Mouse (Mus musculus) layer of hippocampus, adult 9-11 months (tissue): ENCODE data around the gene Stoml1.

ENCODE experiments used
- DNase-seq: peaks from one replicate; pipeline ENCODE4 v3.0.0; 2022

The Stoml1 gene

GRCm38 (mm10) chr9:58272855-58273254 lies 19.9 kb downstream of the Stoml1 start:
- no peak for DNase-seq

- DNase-seq: no peak
Observed at GRCm38 (mm10) chr9:58274101-58274604, 21.2 kb downstream of the Stoml1 start.

GRCm38 (mm10) chr9:58274626-58275025 lies 21.7 kb downstream of the Stoml1 start:
- DNase-seq: no peak

- peak; percentile 42 for DNase-seq
Observed at GRCm38 (mm10) chr9:58275115-58275774, 22.3 kb downstream of the Stoml1 start.

GRCm38 (mm10) chr9:58275797-58276196 lies 22.8 kb downstream of the Stoml1 start:
- DNase-seq: no peak

DNA sequence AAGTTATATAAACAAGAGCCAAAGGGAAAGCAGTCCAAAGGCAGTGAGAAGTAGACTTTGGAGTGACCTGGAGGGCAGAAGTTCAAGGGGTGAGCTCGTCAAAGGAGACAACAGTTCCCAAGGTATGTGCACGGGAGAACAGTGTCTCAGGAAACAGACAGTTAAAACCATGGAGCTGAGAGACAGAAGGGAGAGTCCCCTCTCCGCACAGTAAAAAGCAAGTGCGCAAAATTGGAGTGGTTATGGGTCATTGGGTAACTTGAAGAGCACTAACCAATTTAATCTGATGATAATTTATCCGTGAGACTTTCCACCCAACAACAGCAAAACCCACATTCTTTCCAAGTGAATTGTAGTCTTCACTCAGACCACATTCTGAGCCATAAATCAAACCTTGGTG lies 23.4 kb downstream of the Stoml1 start:
- DNase-seq: no peak

DNA sequence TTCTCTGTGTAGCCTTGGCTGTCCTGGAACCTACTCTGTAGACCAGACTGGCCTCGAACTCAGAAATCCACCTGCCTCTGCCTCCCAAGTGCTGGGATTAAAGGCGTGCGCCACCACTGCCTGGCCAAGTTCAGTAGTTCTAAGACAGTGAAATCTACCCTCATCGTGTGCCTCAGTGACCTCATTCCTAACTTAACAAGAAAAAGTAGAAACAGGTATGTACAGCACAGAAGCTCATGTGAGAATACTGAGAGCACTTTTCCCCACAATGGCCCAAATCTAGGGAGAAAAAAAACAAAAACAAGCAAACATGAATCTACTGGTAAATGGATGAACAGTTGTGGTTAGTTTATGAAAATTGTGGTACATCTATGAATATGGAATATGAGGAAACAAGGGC lies 25.3 kb downstream of the Stoml1 start:
- no peak for DNase-seq

- no peak for DNase-seq
Observed at GRCm38 (mm10) chr9:58278821-58279723, 26.1 kb downstream of the Stoml1 start.

DNA sequence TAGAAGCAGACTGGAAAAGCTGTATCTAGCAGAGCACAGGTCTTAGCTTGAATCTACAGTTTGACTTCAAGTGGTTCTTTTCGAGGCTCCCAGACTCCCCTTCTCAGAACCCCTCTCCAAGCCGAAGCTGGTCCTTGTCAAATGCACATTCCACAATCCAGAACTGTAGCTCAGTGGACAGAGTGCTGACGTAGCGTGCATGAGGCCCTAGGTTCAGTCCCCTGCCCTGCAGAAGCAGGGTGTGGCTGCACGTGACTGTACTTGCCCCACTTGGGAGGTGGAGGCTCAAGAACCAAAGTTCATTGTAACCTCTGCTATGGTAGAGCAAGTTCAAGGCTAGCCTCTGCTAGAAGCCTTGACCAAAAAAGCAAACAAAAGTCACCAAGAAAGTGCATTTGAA lies 26.8 kb downstream of the Stoml1 start:
- DNase-seq: no peak

DNA sequence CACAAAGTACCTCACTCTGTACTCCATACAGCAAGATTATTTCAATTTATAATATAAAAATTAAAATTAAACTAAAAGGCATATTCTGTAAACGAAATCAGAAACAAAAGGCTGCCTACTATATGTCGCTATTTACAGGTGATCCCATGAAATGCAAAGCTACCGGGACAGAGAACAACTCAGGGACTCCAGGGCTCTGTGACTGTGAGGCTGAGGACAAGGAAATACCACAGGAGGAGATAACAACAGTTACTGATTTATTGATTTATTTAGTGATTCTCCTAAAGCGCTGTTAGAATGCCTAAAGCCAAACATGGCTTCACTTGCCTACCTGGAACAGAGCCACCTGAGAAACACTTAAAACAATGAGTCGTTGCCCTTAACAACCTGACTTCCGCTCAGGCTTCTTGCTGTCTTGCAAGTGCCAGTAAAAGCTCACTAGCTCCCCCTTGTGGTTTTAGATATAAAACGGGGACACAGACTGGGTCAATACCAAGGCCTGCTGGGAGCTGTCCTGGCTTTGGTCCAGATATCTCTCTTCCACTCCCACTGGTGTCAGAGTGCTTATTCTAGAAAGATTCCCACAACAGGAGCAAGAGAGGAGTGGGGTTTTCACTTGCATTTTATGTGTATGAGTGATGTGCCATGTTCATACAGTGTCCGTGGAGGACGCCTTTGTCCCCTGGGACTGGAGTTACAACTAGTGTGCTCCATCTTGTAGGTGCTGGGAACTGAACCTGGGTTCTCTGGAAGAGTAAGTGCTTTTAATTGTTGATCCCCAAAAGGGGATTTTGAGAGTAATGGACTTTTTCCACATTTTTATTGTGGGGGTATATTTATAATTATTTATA lies 27.5 kb downstream of the Stoml1 start:
- DNase-seq: peak; percentile 78

GRCm38 (mm10) chr9:58281597-58281996 lies 28.6 kb downstream of the Stoml1 start:
- no peak for DNase-seq

- DNase-seq: no peak
Observed at GRCm38 (mm10) chr9:58283431-58283830, 30.5 kb downstream of the Stoml1 start.

- no peak for DNase-seq
Observed at GRCm38 (mm10) chr9:58289090-58289489, 36.1 kb downstream of the Stoml1 start.

GRCm38 (mm10) chr9:58289901-58290300 lies 36.9 kb downstream of the Stoml1 start:
- no peak for DNase-seq

DNA sequence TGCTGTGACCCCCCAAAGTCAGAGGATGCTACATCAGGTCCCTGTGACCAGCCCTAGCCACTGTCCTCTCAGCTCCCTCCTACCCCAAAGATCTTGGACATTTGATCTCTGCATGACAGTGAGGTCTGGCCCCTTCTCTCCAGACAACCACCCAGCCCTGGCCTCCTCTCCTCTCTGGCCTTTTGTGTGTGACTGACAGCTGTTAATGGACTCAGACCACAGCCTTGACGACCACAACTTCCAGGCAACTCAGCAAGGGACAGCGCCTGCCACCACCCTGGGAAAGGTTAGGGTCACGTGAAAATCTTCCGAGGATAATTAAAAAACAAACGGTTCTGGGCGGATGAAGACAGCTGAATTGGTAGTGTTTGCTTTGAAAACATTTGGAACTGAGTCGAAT lies 41.6 kb downstream of the Stoml1 start:
- no peak for DNase-seq

GRCm38 (mm10) chr9:58295345-58295744 lies 42.4 kb downstream of the Stoml1 start:
- DNase-seq: no peak

DNA sequence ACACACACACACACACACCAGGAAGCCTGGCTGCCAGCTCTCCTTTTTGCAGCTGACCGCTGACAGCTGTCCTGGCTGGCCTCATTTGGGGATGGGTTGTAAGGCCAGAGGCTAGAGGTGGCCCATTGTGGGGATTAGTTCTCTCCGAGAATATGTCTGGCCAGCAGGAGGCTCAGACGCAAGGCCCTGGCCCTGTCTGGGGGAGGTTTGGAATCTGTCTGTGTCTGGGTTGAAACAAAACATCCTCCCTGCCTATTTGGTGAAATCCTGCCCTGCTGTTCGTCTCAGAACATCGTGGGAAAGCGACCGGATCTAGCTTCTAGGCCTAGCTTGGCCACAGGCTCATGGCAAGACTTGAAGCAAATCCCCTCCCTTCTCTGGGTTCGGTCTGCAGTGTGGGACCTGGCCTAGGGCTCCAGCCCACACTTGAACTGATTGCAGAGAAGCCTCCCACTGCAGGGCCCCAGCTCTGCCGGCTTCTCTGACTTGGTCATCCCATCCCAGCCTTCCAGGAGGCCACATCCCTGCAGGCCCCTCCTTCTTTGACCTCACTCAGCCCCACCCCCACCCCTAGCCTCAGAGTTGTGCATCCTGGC lies 42.9 kb downstream of the Stoml1 start:
- no peak for DNase-seq

DNA sequence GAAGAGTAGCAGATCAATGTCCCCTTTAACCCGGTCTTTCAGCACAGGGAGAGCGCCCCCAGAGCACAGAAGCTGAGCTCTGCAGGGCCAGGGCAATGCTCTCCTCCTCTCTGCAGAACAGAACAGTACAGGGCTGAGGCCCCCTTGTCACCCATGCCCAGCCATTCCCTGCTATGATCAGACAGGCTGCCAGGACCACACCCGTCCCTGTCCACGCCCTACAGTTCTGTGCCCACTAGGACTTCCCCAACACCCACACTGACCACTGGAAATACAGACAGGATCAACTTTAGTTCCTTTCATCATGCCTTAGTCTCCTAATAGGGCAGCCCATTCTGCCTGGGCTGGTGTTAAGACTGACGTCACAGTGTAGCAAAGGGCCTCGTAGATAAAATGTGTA lies 44.1 kb downstream of the Stoml1 start:
- no peak for DNase-seq

DNA sequence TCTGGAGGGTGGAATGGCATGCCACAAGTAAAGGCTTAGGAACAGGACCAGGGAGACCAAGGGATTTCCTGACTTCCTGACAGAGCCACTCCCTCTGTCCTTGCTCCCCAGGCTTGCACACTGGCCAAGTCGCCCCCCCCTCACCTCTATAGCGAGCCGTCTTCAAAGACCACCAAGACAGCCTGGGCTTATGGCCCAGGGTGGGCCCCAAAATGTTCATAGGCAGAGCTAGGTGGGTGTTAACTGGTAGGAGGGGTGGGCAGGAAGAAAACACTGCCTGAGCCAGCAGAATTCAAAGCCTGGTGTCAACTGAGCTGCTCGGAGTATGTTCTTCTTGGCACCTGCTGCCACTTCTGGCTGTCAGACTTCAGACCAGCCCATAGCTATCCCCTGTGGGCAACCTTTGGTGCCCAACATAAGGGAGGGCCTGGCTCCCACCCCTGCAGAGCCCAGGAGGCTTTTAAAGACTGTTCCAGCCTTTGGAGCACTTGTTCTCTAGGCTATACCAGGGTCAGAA lies 45.1 kb downstream of the Stoml1 start:
- no peak for DNase-seq

GRCm38 (mm10) chr9:58299356-58299799 lies 46.4 kb downstream of the Stoml1 start:
- no peak for DNase-seq

DNA sequence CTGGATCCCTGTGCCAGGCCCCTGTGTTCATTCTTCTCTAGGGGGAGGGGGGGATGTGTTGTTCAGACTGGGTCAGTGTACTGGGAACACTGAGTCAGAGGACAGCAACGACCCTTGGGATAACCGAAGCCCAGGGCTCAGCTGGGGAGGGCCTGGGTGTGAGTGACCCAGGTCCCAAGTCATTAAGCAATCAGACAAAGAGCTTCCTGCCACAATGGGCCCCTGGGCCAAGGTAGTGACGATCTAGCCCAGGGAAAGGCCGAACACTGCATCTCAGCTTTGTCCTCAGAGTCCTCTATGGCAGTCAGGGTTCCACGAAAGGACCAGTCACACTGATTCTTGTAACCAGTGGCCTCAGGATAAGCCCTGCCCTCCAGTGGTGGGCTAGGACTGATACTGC lies 50.2 kb downstream of the Stoml1 start:
- DNase-seq: no peak

DNA sequence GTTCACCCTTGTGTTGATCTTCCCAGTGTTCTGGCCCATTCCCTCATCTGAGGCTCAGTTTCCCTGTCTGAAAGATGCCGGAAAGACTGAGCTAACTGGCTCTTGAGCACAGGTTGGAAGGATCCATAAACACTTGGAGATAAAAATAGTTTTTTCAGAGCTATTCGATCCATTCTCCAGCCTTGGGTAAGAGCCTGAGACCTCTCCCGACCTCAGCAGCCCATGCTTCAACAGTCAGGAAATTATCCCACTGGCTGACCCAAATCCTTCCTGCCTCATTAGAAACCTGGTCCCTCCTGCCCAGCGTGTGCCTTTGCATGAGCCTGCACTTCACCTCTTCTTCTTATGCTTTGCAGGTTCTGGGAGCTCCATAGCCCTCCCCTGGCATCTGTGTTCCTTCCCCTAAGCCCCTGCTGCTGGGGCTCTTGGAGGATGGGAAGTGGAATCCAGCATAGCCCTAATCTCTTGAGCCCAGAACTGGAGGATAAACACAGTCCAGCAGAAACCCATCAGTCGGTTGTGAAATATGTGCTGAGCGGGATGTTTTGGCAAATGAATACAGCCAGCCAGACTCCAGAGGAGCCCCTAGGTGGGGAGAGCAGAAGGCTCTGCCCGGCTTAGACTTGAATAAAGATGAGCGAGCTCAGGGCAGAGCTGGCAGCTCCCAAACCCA lies 50.8 kb downstream of the Stoml1 start:
- no peak for DNase-seq
